Mouse (Mus musculus) limb, embryonic 12.5 days (tissue): Measurements from ENCODE around the gene Tkfc. TPM values are rescaled to one million over a fixed set of nuclear protein-coding genes. Genes with fewer than 3 reads are reported as not detected.

Experiments
- ATAC-seq: fragments of 200-750 bp; cut with Nextera tagmentation; 2 replicates; pipeline ENCODE4 v1.8.0; 2017; ENCODE audit warnings: low read depth, moderate TSS enrichment; ENCODE audit not compliant: insufficient number of reproducible peaks, insufficient read depth, low FRiP score, low TSS enrichment
- H3K27ac ChIP-seq: fragments of 300-500 bp; sonication (generic); 2 replicates; pipeline ENCODE4 v1.5.1; 2016; ENCODE audit warnings: mild to moderate bottlenecking, moderate library complexity
- H3K27me3 ChIP-seq: fragments of 300-500 bp; sonication (generic); 2 replicates; pipeline ENCODE4 v1.6.1; 2016; ENCODE audit warnings: mild to moderate bottlenecking, moderate library complexity
- H3K36me3 ChIP-seq: fragments of 300-500 bp; sonication (generic); 2 replicates; pipeline ENCODE4 v1.6.1; 2016; ENCODE audit warnings: mild to moderate bottlenecking, moderate library complexity
- H3K4me1 ChIP-seq: fragments of 300-500 bp; sonication (generic); replicated peaks from 2 replicates; pipeline ENCODE4 v1.6.1; 2016
- H3K4me2 ChIP-seq: fragments of 300-500 bp; sonication (generic); 2 replicates; pipeline ENCODE4 v1.6.1; 2016; ENCODE audit warnings: mild to moderate bottlenecking, moderate library complexity
- H3K4me3 ChIP-seq: fragments of 300-500 bp; sonication (generic); replicated peaks from 2 replicates; pipeline ENCODE4 v1.5.1; 2016; ENCODE audit warnings: mild to moderate bottlenecking
- H3K9ac ChIP-seq: fragments of 300-500 bp; sonication (generic); replicated peaks from 2 replicates; pipeline ENCODE4 v1.6.1; 2016; ENCODE audit warnings: mild to moderate bottlenecking, moderate library complexity
- H3K9me3 ChIP-seq: fragments of 300-500 bp; sonication (generic); 2 replicates; pipeline ENCODE4 v1.6.1; 2016; ENCODE audit warnings: mild to moderate bottlenecking, moderate library complexity
- WGBS: fragments of 180-500 bp; shearing (Covaris S2); methylation state at CpG from one replicate; pipeline ENCODE4 v1.1.7; 2016; 5-methylcytosine and 5-hydroxymethylcytosine counted together
- polyA plus RNA-seq: library from polyadenylated mRNA; unstranded; fragments of >200 nt; fragmentation: Nextera tagmentation; extraction: Ambion mirVana; gene quantifications from 2 replicates; pipeline ENCODE4 v1.2.1, GENCODE M21; 2016

Gene Tkfc
- 17.4 and 18.2 TPM in 2 replicates for polyA plus RNA-seq

DNA sequence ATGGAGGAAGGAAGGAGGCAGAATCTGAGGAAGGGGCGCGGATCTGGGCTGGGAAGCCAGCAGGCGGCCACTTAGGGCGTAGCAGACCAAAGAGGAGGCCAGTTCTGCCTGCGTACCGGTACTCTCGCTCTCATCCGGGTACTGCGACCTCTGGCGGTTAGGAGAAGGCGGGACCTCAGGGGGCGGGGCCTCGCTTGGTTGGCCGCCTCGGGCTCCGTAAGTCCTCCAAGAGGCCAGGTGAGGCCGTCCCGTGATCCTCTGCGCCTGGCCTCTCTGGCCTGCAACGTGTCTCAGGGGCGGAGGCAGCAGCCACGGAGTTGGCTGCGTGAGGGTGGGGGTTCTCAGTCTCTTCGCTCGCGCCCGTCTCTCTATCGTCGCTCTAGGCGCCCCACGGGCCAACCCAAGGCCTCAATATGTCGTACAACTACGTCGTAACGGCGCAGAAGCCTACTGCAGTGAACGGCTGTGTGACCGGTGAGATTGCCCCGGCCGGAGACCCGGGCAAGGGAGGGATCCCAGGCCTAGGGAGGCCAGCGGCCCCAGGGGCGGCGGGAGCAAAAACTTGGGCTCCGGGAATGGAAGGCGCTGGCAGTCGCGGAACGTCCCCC is at the start of gene Tkfc, which contains the start of gene Ddb1:
Tkfc (minus strand) TSS at position 362 of the 608 bp plus-strand sequence.
Ddb1 (plus strand) TSS at position 35 of the 608 bp plus-strand sequence.
- peak within 1 kb of the TSS; percentile 95 for H3K9ac ChIP-seq
- H3K4me3 ChIP-seq = peak within 1 kb of the TSS; percentile 93
- peak within 1 kb of the TSS; percentile 84 for H3K4me2 ChIP-seq
- peaks cover 28% of the 10 kb centered on the region for H3K4me1 ChIP-seq
- H3K27me3 ChIP-seq = no peaks in the 10 kb centered on the region
- H3K36me3 ChIP-seq = peaks cover 35% of the 10 kb centered on the region
- H3K27ac ChIP-seq = peak within 1 kb of the TSS; percentile 95
- WGBS = under 1% methylated on average over 49 of the region's 49 CpGs
- peak; percentile 97 for ATAC-seq
- no peaks in the 10 kb centered on the region for H3K9me3 ChIP-seq

DNA sequence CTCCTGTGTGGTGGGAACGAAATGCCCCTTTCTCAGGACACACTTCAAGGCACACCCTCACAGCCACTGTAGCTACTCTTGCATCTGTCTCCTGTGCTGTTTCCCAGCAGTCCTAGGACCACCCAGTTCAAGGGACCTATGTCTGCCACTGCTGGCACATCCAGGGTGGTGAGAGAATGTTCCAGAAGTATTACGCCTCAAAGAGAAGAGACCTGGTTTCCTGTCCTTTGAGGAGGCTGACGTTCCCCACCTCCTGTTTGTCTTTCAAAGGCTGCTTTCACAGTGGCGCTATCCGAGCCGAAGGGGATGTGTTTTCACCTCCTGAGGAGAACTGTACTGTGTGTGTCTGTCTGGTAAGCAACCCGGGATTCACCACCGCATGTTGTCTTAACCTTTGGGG is 42.7 kb upstream of the Tkfc start:
- H3K27me3 ChIP-seq = no peaks in the 10 kb centered on the region
- no peak overlapping the region for H3K4me2 ChIP-seq
- H3K4me1 ChIP-seq = no peaks in the 10 kb centered on the region
- ATAC-seq = no peak
- no peak overlapping the region for H3K9ac ChIP-seq
- WGBS = 76% methylated on average over 8 of the region's 8 CpGs
- H3K4me3 ChIP-seq = no peak overlapping the region
- H3K27ac ChIP-seq = no peak overlapping the region
- no peaks in the 10 kb centered on the region for H3K9me3 ChIP-seq
- no peaks in the 10 kb centered on the region; the same call in 1 of the 2 replicates for H3K36me3 ChIP-seq

DNA sequence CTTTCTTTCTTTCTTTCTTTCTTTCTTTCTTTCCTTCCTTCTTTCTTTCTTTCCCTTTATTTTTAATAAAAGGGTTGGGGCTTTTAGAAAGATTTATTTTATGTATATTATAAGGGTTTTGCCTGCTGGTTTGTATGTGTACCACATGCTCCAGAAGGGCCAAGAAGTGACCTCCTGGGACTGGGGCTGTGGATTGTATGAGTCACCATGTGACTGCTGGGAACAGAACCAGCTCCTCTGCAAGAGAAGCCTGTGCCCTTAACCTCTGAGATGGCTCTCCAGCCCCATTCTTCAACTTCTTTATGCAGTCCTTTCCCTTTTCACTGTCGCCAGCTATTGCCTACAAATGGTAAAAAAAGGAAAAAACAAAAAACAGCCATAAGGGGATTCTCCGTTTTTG is 40.2 kb upstream of the Tkfc start:
- Histone ChIP-seq H3K4me3 (no peak overlapping the region), H3K36me3 (no peaks in the 10 kb centered on the region; the same call in 1 of the 2 replicates), H3K4me1 (peaks cover 4% of the 10 kb centered on the region; the same call in 1 of the 2 replicates), H3K4me2 (no peak overlapping the region), H3K9ac (no peak overlapping the region), H3K27ac (no peak overlapping the region), H3K9me3 (no peaks in the 10 kb centered on the region), H3K27me3 (no peaks in the 10 kb centered on the region)
- ATAC-seq = no peak
- WGBS = 88% methylated on average over 2 of the region's 2 CpGs

DNA sequence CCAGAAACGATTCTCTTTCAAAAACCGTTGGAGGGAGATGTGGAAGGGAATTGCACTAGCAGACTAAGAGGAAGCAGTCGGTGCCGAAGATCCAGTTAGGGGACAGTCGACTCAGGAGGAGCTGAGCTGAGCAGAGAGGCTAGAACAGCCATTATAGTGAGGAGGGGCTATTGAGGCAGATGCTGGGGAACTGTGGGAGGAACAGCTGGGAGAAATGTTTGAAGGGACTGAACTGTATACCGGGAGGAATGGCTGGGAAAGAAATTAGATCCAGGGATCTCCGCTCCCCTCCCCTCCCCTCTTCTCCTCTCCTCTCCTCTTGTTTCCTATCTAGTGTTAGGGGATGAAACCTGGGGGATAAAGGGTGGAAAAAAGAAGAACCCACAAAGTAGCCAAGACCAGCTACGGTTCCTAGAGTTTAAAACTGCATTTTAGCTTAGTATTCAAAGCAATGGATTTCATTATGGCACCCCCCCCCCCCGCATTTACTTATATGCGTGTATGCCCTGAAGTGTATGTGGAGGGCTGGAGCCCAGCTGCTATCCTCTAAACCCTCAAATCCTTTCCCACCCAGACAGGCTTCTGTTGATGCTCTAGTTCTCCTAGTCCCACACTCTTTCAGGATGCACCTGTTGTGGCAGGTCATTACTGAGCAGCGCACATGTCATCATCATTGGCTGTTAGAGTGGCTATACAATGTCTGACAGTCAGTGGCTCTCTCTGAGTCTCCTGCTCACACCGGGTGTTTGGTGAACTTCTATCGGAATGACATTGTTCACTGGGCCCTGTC is 35.3 kb upstream of the Tkfc start:
- Histone ChIP-seq H3K4me2 (peak overlapping the region; percentile 39), H3K4me3 (no peak overlapping the region), H3K9me3 (no peaks in the 10 kb centered on the region), H3K9ac (no peak overlapping the region), H3K4me1 (peaks cover 11% of the 10 kb centered on the region; the same call in 1 of the 2 replicates), H3K27ac (peak overlapping the region; percentile 66), H3K27me3 (no peaks in the 10 kb centered on the region), H3K36me3 (no peaks in the 10 kb centered on the region; the same call in 1 of the 2 replicates)
- peak; percentile 72 for ATAC-seq
- WGBS = 40% methylated on average over 13 of the region's 13 CpGs

DNA sequence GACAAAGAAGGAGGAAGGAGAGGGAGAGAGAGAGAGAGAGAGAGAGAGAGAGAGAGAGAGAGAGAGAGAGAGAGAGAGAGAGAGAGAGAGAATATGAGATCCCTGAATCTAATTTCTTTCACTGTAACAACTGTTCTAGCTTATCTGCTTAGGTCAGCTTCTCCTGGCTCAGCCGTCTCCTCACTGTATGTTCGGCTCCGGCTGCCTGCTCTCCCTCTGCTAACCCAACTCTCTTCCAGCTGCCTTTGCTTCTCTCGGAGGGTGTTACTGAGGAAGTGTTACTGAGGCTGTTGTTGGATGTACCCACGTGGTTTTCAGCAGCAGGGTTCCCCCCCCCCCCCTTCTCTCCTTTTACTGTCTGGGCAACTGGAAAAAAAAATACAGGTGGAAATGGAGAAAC is 34.6 kb upstream of the Tkfc start:
- H3K27ac ChIP-seq = peak overlapping the region; percentile 66
- 5% methylated on average over 5 of the region's 5 CpGs for WGBS

DNA sequence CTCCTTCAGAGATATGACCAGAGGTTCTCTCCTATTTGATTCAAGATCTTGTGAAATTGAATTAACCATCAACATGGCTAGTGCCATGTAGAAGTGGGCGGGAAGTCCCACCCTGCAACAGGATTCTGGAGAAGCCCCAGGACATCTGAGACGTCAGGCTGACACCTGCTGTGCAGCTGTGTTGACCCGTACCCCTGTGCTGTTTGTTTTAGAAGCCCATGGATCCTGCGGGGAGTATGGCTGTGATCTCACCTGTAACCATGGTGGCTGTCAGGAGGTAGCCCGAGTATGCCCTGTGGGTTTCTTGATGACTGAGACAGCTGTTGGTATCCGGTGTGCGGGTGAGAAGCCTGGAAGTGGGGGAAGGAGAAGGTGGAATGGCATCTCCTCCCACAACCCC is 32.4 kb upstream of the Tkfc start:
- H3K4me2 ChIP-seq = no peak overlapping the region
- WGBS = 54% methylated on average over 7 of the region's 7 CpGs
- no peak overlapping the region for H3K4me3 ChIP-seq
- H3K27me3 ChIP-seq = no peaks in the 10 kb centered on the region
- H3K36me3 ChIP-seq = no peaks in the 10 kb centered on the region
- H3K9ac ChIP-seq = no peak overlapping the region
- H3K27ac ChIP-seq = no peak overlapping the region
- peaks cover 22% of the 10 kb centered on the region for H3K4me1 ChIP-seq
- no peaks in the 10 kb centered on the region for H3K9me3 ChIP-seq
- no peak for ATAC-seq

More for the DNA sequence above, 34.6 kb upstream of the Tkfc start:
- Histone ChIP-seq H3K9me3 (no peaks in the 10 kb centered on the region), H3K4me3 (no peak overlapping the region), H3K4me2 (peak overlapping the region; percentile 39), H3K36me3 (no peaks in the 10 kb centered on the region; the same call in 1 of the 2 replicates), H3K9ac (no peak overlapping the region), H3K4me1 (peaks cover 15% of the 10 kb centered on the region), H3K27me3 (no peaks in the 10 kb centered on the region)
- ATAC-seq = no peak

DNA sequence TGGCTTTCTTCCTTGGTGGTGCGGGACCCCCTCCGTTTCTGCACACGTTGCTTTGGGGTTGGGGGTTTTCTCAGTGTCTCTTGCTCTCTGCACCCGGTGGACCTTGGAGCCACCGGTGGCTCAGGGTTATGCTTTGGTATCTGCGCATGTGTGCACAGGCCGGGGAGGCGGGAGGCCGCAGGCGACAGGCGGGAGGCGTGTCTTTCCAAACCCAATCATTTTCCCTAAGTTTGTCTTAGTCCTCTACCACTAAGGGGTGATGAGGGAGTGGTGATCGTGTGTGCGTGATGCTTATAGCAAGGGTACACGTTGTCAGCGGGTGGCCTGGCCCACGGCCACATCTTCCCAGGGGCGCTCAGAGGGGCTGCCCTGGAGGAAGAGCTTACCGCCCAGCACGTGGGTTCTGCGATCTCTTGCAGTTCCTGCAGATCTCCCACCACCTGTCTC is 29.4 kb upstream of the Tkfc start:
- H3K4me1 ChIP-seq = peaks cover 11% of the 10 kb centered on the region
- peak; percentile 75 for ATAC-seq
- 5% methylated on average over 21 of the region's 21 CpGs for whole genome bisulfite sequencing
- peak overlapping the region; percentile 46 for H3K4me3 ChIP-seq
- H3K9me3 ChIP-seq = no peaks in the 10 kb centered on the region
- H3K27ac ChIP-seq = peak overlapping the region; percentile 56
- peak overlapping the region; percentile 93 for H3K4me2 ChIP-seq
- H3K36me3 ChIP-seq = peaks cover 20% of the 10 kb centered on the region
- peak overlapping the region; percentile 63; the same call in 1 of the 2 replicates for H3K9ac ChIP-seq
- H3K27me3 ChIP-seq = no peaks in the 10 kb centered on the region

DNA sequence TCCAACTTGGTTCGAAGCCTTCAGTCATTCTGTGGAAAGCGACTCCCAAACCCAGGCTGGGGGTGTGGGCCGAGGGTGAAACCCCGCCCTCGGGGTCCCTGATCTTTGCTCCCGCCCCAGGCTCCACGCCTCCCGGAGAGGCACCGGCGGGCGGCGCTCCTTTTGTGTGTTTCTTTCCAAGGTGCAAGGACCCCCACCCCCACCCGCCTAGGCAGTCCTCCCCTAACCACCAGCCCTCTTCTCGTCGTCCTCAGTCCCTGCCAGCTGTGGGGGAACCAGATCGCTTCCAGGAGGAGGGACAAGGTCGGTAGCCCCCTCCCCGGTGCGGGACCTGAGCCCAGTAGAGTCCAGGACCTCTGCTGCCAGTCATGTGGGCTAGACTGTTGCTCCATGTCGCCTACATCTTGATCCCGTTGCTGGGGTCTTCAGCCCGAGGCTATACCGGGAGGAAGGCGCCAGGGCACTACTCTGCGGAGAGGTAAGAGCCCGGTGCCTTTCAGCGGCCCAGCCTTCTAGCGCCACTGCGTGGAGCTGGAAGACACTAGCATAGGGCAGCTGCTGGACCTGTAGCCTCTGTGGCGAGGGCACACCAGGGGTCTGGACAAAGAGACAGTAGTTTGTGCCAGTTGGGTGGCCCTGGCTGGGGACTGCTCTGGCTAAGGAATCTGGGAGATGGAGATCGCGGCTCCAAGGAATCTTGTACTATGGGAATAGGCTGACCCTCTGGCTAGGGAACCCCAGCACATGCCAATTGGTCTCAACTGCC is 28.8 kb upstream of the Tkfc start, which contains the start of gene Vwce:
Vwce (plus strand) TSS at position 108 of the 766 bp plus-strand sequence.
- no peaks in the 10 kb centered on the region for H3K9me3 ChIP-seq
- peak within 1 kb of the TSS; percentile 93 for H3K4me2 ChIP-seq
- peak within 1 kb of the TSS; percentile 63 for H3K9ac ChIP-seq
- ATAC-seq = peak; percentile 81
- H3K27me3 ChIP-seq = no peaks in the 10 kb centered on the region
- peak within 1 kb of the TSS; percentile 46 for H3K4me3 ChIP-seq
- 1% methylated on average over 32 of the region's 32 CpGs for WGBS
- H3K4me1 ChIP-seq = peaks cover 11% of the 10 kb centered on the region
- peaks cover 26% of the 10 kb centered on the region for H3K36me3 ChIP-seq
- H3K27ac ChIP-seq = peak within 1 kb of the TSS; percentile 56

DNA sequence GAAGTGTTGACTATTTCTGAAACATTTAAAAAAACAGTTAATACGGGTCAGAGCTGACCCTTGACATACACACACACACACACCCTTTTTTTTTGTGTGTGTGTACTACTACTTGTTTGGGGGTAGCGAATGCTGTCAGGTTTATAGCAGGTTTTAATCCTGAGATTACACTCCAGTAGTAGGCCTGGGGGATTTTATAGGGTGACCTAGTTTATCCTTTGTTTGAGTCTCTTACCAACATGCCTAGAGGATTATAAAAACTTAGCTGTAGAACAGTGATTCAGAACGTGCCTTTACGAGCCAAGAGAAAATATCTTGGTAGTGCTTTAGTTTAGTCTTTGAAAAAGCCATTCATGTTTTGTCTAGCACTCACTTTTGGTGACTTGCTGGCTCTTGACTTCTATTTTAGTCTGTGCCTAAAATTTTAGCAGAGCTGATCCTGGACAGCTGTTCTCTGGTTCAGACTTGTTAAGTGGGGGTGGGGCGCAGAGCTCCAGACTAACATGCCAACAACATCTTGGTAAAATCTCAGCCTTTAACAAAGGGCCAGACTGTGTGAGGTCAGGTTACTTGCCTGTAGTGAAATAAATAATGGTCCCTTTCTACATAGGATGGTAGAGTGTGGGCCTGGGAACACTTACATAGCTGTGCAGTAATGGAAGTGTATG is 3.3 kb upstream of the Tkfc start:
- WGBS = 73% methylated on average over 5 of the region's 5 CpGs
- H3K27ac ChIP-seq = peak overlapping the region; percentile 8

DNA sequence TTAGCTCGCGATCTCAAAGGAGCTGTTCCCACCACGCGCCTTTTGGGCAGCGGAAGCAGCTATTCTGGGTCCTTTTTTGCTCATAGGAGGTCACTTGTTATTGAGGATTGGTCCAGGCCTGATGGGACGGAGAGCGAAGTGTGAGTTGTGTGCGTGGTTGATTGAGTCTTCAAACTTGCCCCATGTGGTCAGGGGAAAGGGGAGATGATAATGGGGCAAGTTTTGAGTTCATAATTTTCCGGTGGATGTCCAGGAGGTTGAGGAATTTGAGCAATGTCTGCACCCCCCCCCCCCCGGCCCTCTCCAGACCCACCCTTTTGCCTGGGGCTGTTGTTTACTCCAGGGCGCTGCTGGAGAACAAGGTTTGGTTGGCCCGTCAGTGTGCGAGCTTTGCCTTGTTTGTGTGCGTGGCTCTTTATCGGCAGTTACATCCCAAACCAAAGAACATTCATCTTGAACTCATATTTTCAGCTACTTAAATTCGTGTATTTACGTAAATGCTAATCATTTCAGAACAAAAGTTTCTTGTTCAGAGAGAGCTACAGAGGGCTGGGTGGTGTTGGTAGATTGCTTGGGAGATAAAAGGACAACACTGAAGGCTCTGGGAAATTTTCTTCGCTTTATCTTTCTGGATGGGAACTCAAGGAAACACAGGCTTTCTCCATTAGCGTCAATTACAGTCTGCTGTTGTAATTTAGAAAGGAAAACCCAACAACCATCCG is 608 bp upstream of the Tkfc start:
- Histone ChIP-seq H3K4me2 (peak overlapping the region; percentile 84), H3K27me3 (no peaks in the 10 kb centered on the region), H3K36me3 (peaks cover 39% of the 10 kb centered on the region), H3K9me3 (no peaks in the 10 kb centered on the region), H3K4me1 (peaks cover 28% of the 10 kb centered on the region), H3K9ac (peak overlapping the region; percentile 95), H3K4me3 (peak overlapping the region; percentile 93), H3K27ac (peak overlapping the region; percentile 95)
- 6% methylated on average over 20 of the region's 20 CpGs for WGBS
- ATAC-seq = no peak

More for the DNA sequence above, 3.3 kb upstream of the Tkfc start:
- H3K4me2 ChIP-seq = 0 out of 2 replicates have a peak overlapping the region, but pooled peaks have one; percentile 2
- no peaks in the 10 kb centered on the region for H3K9me3 ChIP-seq
- H3K4me1 ChIP-seq = peaks cover 28% of the 10 kb centered on the region
- no peak overlapping the region for H3K9ac ChIP-seq
- no peak for ATAC-seq
- H3K36me3 ChIP-seq = peaks cover 66% of the 10 kb centered on the region
- H3K4me3 ChIP-seq = no peak overlapping the region
- H3K27me3 ChIP-seq = no peaks in the 10 kb centered on the region
